In genomic region chr3:152861450-152861849, GRCm38 (mm10) we compare ENCODE assay signal across 17 mouse cellular contexts.
"Had no signal": no experiment of that assay in that cellular context is flagged by ENCODE, and none has a peak within 500 bp of the region (broad histone marks: within the 10 kb centered on the region; RNA-seq: fewer than 3 reads in every experiment).

No protein-coding gene starts in this region.

- H3K27me3 ChIP-seq: liver, embryonic 15.5 days; lung, embryonic 15.5 days; midbrain, embryonic 12.5 days; neural tube, embryonic 12.5 days; stomach, embryonic 15.5 days had no signal

- H3K9ac ChIP-seq: liver, embryonic 15.5 days; liver, postnatal 0 days; lung, embryonic 15.5 days; midbrain, embryonic 12.5 days; neural tube, embryonic 12.5 days; stomach, embryonic 15.5 days had no signal

- H3K4me3 ChIP-seq: liver, embryonic 15.5 days; lung, embryonic 15.5 days; megakaryocyte, embryonic 14.5 days; midbrain, embryonic 12.5 days; neural tube, embryonic 12.5 days; stomach, embryonic 15.5 days had no signal

- DNase-seq: liver, postnatal 0 days; lung, adult 2 months; lung, postnatal 14 days; lung, postnatal 36 days; right cerebral cortex, postnatal 14 days; thymus, adult 2 months; thymus, postnatal 25 days; thymus, postnatal 4 days had no signal

- H3K36me3 ChIP-seq: liver, embryonic 15.5 days; lung, embryonic 15.5 days; midbrain, embryonic 12.5 days; neural tube, embryonic 12.5 days; stomach, embryonic 15.5 days had no signal

- H3K27ac ChIP-seq: liver, embryonic 15.5 days; lung, embryonic 15.5 days; macrophage; midbrain, embryonic 12.5 days; neural tube, embryonic 12.5 days; stomach, embryonic 15.5 days; stomach, postnatal 0 days had no signal

- H3K4me1 ChIP-seq: liver, embryonic 15.5 days; lung, embryonic 15.5 days; midbrain, embryonic 12.5 days; stomach, embryonic 15.5 days had no signal

- H3K9me3 ChIP-seq: liver, embryonic 15.5 days; lung, embryonic 15.5 days; midbrain, embryonic 12.5 days; neural tube, embryonic 12.5 days; stomach, embryonic 15.5 days had no signal

- H3K4me2 ChIP-seq: liver, embryonic 15.5 days; lung, embryonic 15.5 days; midbrain, embryonic 12.5 days; neural tube, embryonic 12.5 days; stomach, embryonic 15.5 days had no signal

- ATAC-seq: liver, postnatal 0 days; lung, postnatal 0 days had no signal
